Mouse (Mus musculus): ENCODE results near the gene Celf5. TPM values are rescaled to one million over a fixed set of nuclear protein-coding genes. Genes with fewer than 3 reads are reported as not detected.
A peak's percentile ranks its signal among the peaks of the same experiment; 100 is the strongest.

The Celf5 gene
- total RNA-seq, 2 experiments from 2014 or later: 0.17 to 0.47 TPM

- intact Hi-C loops (cut with DNase I): loop anchor here (1.0 kb wide), 1 partner anchor 18 kb away; no protein-coding TSS in a partner anchor
- DNase-seq (ENCODE audit: low spot score): peak; percentile 76
Measured at GRCm38 (mm10) chr10:81430141-81430830, 52.2 kb downstream of the Celf5 start.

GRCm38 (mm10) chr10:81429605-81430061, 52.9 kb downstream of the Celf5 start:
- peak; percentile 83 for DNase-seq (ENCODE audit: low spot score)
- intact Hi-C loops (cut with DNase I): loop anchor here (1.0 kb wide), 1 partner anchor 17 kb away; no protein-coding TSS in a partner anchor

GRCm38 (mm10) chr10:81429092-81429491, 53.4 kb downstream of the Celf5 start:
- no peak for DNase-seq (ENCODE audit: low spot score)
- intact Hi-C loops (cut with DNase I): no loop called here

GRCm38 (mm10) chr10:81428507-81428870, 54.0 kb downstream of the Celf5 start:
- intact Hi-C loops (cut with DNase I): no loop called here
- no peak for DNase-seq (ENCODE audit: low spot score)

GRCm38 (mm10) chr10:81427804-81428506, 54.6 kb downstream of the Celf5 start:
- DNase-seq (ENCODE audit: low spot score): peak; percentile 1
- intact Hi-C loops (cut with DNase I): no loop called here

- DNase-seq (ENCODE audit: low spot score): peak; percentile 1
- intact Hi-C loops (cut with DNase I): no loop called here
Measured at GRCm38 (mm10) chr10:81427327-81427726, 55.2 kb downstream of the Celf5 start.

- peak; percentile 66 for DNase-seq (ENCODE audit: low spot score)
- intact Hi-C loops (cut with DNase I): no loop called here
Measured at GRCm38 (mm10) chr10:81426897-81427296, 55.6 kb downstream of the Celf5 start.

- DNase-seq (ENCODE audit: low spot score): peak; percentile 1
- intact Hi-C loops (cut with DNase I): no loop called here
Measured at GRCm38 (mm10) chr10:81426081-81426671, 56.3 kb downstream of the Celf5 start.

- intact Hi-C loops (cut with DNase I): no loop called here
Measured at GRCm38 (mm10) chr10:81425236-81425850, 57.2 kb downstream of the Celf5 start.

GRCm38 (mm10) chr10:81424246-81425051, 58.1 kb downstream of the Celf5 start:
- intact Hi-C loops (cut with DNase I): no loop called here
- DNase-seq (ENCODE audit: low spot score): peak; percentile 53

More at GRCm38 (mm10) chr10:81425236-81425850, 57.2 kb downstream of the Celf5 start:
- peak; percentile 43 for DNase-seq (ENCODE audit: low spot score)

- intact Hi-C loops (cut with DNase I): no loop called here
- no peak for DNase-seq (ENCODE audit: low spot score)
Measured at GRCm38 (mm10) chr10:81423476-81424245, 58.8 kb downstream of the Celf5 start.

- no peak for DNase-seq (ENCODE audit: low spot score)
- intact Hi-C loops (cut with DNase I): no loop called here
Measured at GRCm38 (mm10) chr10:81422661-81423217, 59.8 kb downstream of the Celf5 start.

GRCm38 (mm10) chr10:81422191-81422590, 60.3 kb downstream of the Celf5 start:
- intact Hi-C loops (cut with DNase I): no loop called here

GRCm38 (mm10) chr10:81421797-81422100, 60.8 kb downstream of the Celf5 start:
- peak; percentile 23 for DNase-seq (ENCODE audit: low spot score)
- intact Hi-C loops (cut with DNase I): no loop called here

More at GRCm38 (mm10) chr10:81422191-81422590, 60.3 kb downstream of the Celf5 start:
- peak; percentile 6 for DNase-seq (ENCODE audit: low spot score)

- intact Hi-C loops (cut with DNase I): no loop called here
- peak; percentile 1 for DNase-seq (ENCODE audit: low spot score)
Measured at GRCm38 (mm10) chr10:81421041-81421796, 61.3 kb downstream of the Celf5 start.

GRCm38 (mm10) chr10:81420191-81420767, 62.2 kb downstream of the Celf5 start:
- intact Hi-C loops (cut with DNase I): no loop called here
- peak; percentile 1 for DNase-seq (ENCODE audit: low spot score)

GRCm38 (mm10) chr10:81419111-81419928, 63.2 kb downstream of the Celf5 start:
- DNase-seq (ENCODE audit: low spot score): peak; percentile 1
- intact Hi-C loops (cut with DNase I): no loop called here
